Mouse (Mus musculus) thymus, adult 2 months (tissue): ENCODE data around the gene Dcun1d4. TPM values are rescaled to one million over a fixed set of nuclear protein-coding genes. Genes with fewer than 3 reads are reported as not detected.

Source experiments
- DNase-seq: peaks from one replicate; pipeline ENCODE4 v3.0.0; 2021
- H3K27ac ChIP-seq: fragments of 200-500 bp; 2 replicates; pipeline ENCODE4 v1.5.1; 2012; ENCODE audit warnings: low read length, control low read depth; ENCODE audit not compliant: control insufficient read depth, insufficient read depth
- H3K27me3 ChIP-seq: fragments of 200-500 bp; 2 replicates; pipeline ENCODE4 v1.6.1; 2012; ENCODE audit warnings: mild to moderate bottlenecking, low read length, moderate library complexity, mixed read lengths; ENCODE audit not compliant: control insufficient read depth, insufficient read depth
- H3K36me3 ChIP-seq: fragments of 200-500 bp; 2 replicates; pipeline ENCODE4 v1.6.1; 2012; ENCODE audit warnings: mild to moderate bottlenecking, low read length, moderate library complexity; ENCODE audit not compliant: control insufficient read depth, insufficient read depth
- H3K4me1 ChIP-seq: fragments of 200-500 bp; replicated peaks from 2 replicates; pipeline ENCODE4 v1.6.1; 2012; ENCODE audit warnings: low read length; ENCODE audit not compliant: control insufficient read depth, insufficient read depth
- H3K4me3 ChIP-seq: fragments of 200-500 bp; 2 replicates; pipeline ENCODE4 v1.5.1; 2012; ENCODE audit warnings: mild to moderate bottlenecking, low read length, control low read depth, moderate library complexity; ENCODE audit not compliant: control insufficient read depth, insufficient read depth
- CTCF ChIP-seq: fragments of 200-500 bp; IDR thresholded peaks from 2 replicates; pipeline ENCODE4 v1.5.1; 2012; ENCODE audit warnings: mild to moderate bottlenecking, control low read depth, low read length, moderate library complexity, borderline replicate concordance; ENCODE audit not compliant: control insufficient read depth, poor library complexity, insufficient read depth; ENCODE audit errors: extremely low read depth
- POLR2A ChIP-seq: fragments of 200-500 bp; IDR thresholded peaks from 2 replicates; pipeline ENCODE4 v1.6.1; 2012; ENCODE audit warnings: mild to moderate bottlenecking, low read length, control low read depth, moderate library complexity; ENCODE audit not compliant: control insufficient read depth, poor library complexity, insufficient read depth; ENCODE audit errors: extremely low read depth
- WGBS: fragments of 180-500 bp; shearing (Covaris S2); methylation state at CpG from one replicate; pipeline ENCODE4 v1.1.7; 2018; 5-methylcytosine and 5-hydroxymethylcytosine counted together
- polyA plus RNA-seq: library from polyadenylated mRNA; depleted of rRNA; stranded (reverse); fragments of >200 nt; gene quantifications from 2 replicates; pipeline ENCODE4 v1.2.3, GENCODE M21; 2012

The Dcun1d4 gene
- polyA plus RNA-seq, 1 experiment = 3.9 TPM

GRCm38 (mm10) chr5:73553903-73554302 is 73.1 kb downstream of the Dcun1d4 start:
- Histone ChIP-seq H3K27me3 (no peaks in the 10 kb centered on the region), H3K4me1 (no peaks in the 10 kb centered on the region), H3K27ac (no peak overlapping the region), H3K36me3 (no peaks in the 10 kb centered on the region), H3K4me3 (no peak overlapping the region)
- TF ChIP-seq POLR2A (no peak), CTCF (no peak)
- WGBS = 96% methylated on average over 11 of the region's 11 CpGs
- no peak for DNase-seq

DNA sequence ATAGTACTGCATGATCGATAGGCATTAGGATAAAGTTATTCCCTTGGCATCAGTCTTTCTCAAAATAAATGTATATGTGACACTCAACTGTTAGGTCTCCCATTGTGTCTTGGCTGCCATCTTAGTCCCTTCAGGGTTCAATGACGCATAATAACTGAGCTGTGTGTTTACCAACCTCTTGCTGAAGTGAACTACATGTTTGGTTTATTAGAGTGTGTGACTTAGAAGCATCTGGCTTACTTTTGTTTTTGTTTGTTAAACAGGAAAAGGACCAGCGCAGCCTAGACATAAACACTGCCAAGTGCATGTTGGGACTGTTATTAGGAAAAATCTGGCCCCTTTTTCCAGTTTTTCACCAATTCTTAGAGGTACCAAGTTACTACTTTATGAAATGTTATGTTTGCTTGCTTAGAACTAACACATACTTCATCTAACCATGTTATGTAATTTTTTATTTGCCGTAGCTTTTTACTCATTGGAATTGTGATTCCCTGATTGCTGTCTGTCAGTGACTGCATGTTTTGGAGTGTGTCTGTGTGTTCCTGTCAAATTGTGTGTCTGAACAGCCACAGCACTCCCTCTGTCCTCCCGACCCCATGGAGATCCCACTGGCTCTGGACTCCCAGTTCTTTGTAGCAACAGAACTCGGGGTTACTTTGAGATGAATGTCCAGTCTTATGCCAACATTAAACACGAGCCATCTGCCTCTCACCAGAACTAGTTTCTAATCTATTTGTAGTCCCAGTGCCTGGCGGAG is 74.5 kb downstream of the Dcun1d4 start:
- no peaks in the 10 kb centered on the region for H3K4me1 ChIP-seq
- DNase-seq = no peak
- no peaks in the 10 kb centered on the region for H3K36me3 ChIP-seq
- no peak for TF ChIP-seq POLR2A
- no peak for TF ChIP-seq CTCF
- 95% methylated on average over 8 of the region's 8 CpGs for WGBS
- H3K4me3 ChIP-seq = no peak overlapping the region
- H3K27me3 ChIP-seq = no peaks in the 10 kb centered on the region
- no peak overlapping the region for H3K27ac ChIP-seq

- 93% methylated on average over 12 of the region's 12 CpGs for WGBS
- TF ChIP-seq POLR2A = no peak
- TF ChIP-seq CTCF = no peak
- H3K4me1 ChIP-seq = no peaks in the 10 kb centered on the region
- H3K4me3 ChIP-seq = no peak overlapping the region
- H3K27ac ChIP-seq = no peak overlapping the region
- no peaks in the 10 kb centered on the region for H3K36me3 ChIP-seq
- no peaks in the 10 kb centered on the region for H3K27me3 ChIP-seq
- no peak for DNase-seq
These were observed 76.1 kb downstream of the Dcun1d4 start for GRCm38 (mm10) chr5:73556733-73557425.

GRCm38 (mm10) chr5:73558756-73559155 is 78.0 kb downstream of the Dcun1d4 start:
- no peak for DNase-seq
- Histone ChIP-seq H3K4me3 (no peak overlapping the region), H3K27ac (no peak overlapping the region), H3K36me3 (no peaks in the 10 kb centered on the region), H3K27me3 (no peaks in the 10 kb centered on the region), H3K4me1 (no peaks in the 10 kb centered on the region)
- 93% methylated on average over 6 of the region's 6 CpGs for WGBS
- no peak for TF ChIP-seq POLR2A
- no peak for TF ChIP-seq CTCF

DNA sequence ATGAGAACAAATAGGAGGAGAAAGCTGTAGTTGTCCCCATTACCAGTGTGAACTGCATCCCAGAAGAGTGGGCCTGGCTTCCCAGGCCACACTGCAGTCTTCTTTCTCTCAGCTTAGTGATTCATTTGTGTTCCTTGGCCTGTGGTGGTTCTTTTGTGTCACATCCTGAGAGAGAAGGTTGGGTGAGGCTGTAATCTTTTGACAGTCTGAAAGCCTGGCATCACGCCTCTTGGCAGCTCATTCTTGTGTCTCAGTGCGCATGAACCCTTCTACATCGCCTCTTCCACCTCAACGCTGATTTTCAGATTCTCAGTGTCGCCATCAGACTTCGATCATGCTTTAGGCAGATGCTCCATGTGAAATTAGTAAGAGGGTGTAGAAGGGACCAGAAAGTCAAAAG is 83.2 kb downstream of the Dcun1d4 start:
- no peak overlapping the region for H3K4me3 ChIP-seq
- TF ChIP-seq CTCF = no peak
- no peak for TF ChIP-seq POLR2A
- no peaks in the 10 kb centered on the region for H3K4me1 ChIP-seq
- DNase-seq = no peak
- no peaks in the 10 kb centered on the region for H3K27me3 ChIP-seq
- WGBS = 98% methylated on average over 6 of the region's 6 CpGs
- H3K36me3 ChIP-seq = no peaks in the 10 kb centered on the region
- no peak overlapping the region for H3K27ac ChIP-seq

DNA sequence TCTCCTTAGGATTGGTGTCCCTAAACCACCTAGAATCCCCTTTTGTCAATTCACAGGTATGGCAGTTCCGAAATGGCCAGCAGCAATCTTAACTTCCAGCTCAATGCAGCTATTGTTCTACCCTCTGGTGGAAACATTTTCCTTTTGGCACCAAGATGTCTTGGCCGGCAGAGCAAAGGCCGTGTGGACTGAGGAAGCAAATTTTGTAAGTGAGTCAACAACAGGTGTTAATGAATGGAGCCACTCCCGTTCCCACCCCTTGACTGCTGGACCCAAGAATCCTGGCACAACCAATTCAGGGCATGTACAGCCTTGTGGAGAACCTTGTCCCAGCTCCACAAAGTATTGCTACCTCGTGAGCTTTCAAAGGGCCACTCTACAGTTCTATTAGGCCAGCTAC is 85.3 kb downstream of the Dcun1d4 start:
- Histone ChIP-seq H3K4me3 (no peak overlapping the region), H3K4me1 (no peaks in the 10 kb centered on the region), H3K27me3 (no peaks in the 10 kb centered on the region), H3K27ac (no peak overlapping the region), H3K36me3 (no peaks in the 10 kb centered on the region)
- no peak for DNase-seq
- no peak for TF ChIP-seq CTCF
- no peak for TF ChIP-seq POLR2A
- WGBS = 92% methylated on average over 5 of the region's 5 CpGs
